Mouse (Mus musculus) retina, postnatal 1 day (tissue): ENCODE data around the gene Apex1.
"Not testable (repeated sequence)": the region's sequence is repeated elsewhere in the genome, so short reads cannot be mapped to it uniquely, and the experiment has no call there.

Experiments
- DNase-seq: peaks from one replicate; pipeline ENCODE4 v3.0.0-alpha.2; 2012

The Apex1 gene

GRCm38 (mm10) chr14:50973054-50973453, 48.3 kb downstream of the Apex1 start:
- DNase-seq: not testable (repeated sequence)

- no peak for DNase-seq
These were observed 48.9 kb downstream of the Apex1 start for GRCm38 (mm10) chr14:50973700-50974099.

GRCm38 (mm10) chr14:50975001-50975400, 50.2 kb downstream of the Apex1 start:
- no peak for DNase-seq

GRCm38 (mm10) chr14:50976674-50977073, 51.9 kb downstream of the Apex1 start:
- DNase-seq: no peak
